Mouse (Mus musculus): ENCODE measurements around the gene Dennd4a.

DNA sequence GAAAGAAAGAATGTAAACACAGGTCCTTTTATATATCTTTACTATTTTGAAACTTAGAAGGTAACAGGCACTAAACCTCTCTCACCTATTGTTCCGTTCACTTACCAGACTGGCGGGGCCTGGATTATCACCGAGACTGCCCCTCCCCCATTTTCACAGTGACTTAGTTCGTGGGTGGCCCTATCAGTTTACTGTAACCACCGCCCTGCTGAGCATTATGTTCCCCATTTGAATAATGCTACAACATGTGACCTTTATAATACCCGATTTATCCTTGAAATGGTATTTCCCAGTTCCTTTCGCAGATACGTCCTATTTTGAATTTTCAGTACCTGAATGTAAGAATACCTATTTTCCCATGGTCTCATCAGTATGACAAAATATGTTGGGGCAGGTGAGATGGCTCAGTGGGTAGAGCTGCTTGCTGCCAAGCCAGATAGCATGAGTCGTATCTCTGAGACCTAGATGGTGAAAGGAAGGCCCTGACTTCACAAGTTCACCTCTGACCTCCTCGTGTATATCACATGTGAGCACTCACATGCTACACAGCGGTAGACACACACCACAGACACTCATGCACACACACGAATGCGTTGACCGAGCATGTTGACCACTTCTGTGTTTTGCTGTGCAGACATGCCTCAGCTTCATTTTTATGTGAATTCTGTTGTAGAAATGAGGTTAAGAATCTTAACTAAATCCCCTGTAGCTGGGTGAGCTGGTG is 93.9 kb downstream of the Dennd4a start:
- TF ChIP-seq CTCF (IDR thresholded peaks at IDR 0.05; ENCODE audit: insufficient read depth, low read depth, low read length) (no peak), POLR2A (IDR thresholded peaks at IDR 0.05; ENCODE audit: insufficient read depth, low read depth, low read length) (no peak)
